Mouse (Mus musculus) CH12.LX (cell line): ENCODE data around the gene Evpl. TPM values are rescaled to one million over a fixed set of nuclear protein-coding genes. Genes with fewer than 3 reads are reported as not detected.

ENCODE experiments used
- DNase-seq: peaks from one replicate; pipeline ENCODE4 v3.0.0-alpha.2; 2013; ENCODE audit errors: extremely low read depth
- H3K27ac ChIP-seq: 2 replicates; pipeline ENCODE4 v1.5.1; 2012; ENCODE audit warnings: low read depth, mild to moderate bottlenecking, control low read depth, moderate library complexity; ENCODE audit not compliant: insufficient read depth
- H3K27me3 ChIP-seq: replicated peaks from 2 replicates; pipeline ENCODE3; 2012; ENCODE audit warnings: inconsistent platforms
- H3K36me3 ChIP-seq, 2 experiments: replicated peaks in 1 of 2; 2 replicates each; pipeline versions ENCODE3 to v1.6.1; 2012; ENCODE audit warnings: inconsistent platforms in 1 of 2, low read length in 1 of 2, mild to moderate bottlenecking in 1 of 2, mixed read lengths in 1 of 2, moderate library complexity in 1 of 2; ENCODE audit not compliant: control insufficient read depth in 1 of 2, insufficient read depth in 1 of 2
- H3K4me1 ChIP-seq, 2 experiments: 2 replicates each; pipeline ENCODE4 v1.6.1; 2012; ENCODE audit warnings: inconsistent platforms in 1 of 2, moderate library complexity in 1 of 2; ENCODE audit not compliant: insufficient read depth in 2 of 2, control insufficient read depth in 1 of 2
- H3K4me2 ChIP-seq: 2 replicates; pipeline ENCODE4 v1.6.1; 2012; ENCODE audit warnings: low read depth, mild to moderate bottlenecking, control low read depth; ENCODE audit not compliant: poor library complexity, insufficient read depth, severe bottlenecking
- H3K4me3 ChIP-seq, 3 experiments: fragments of 150-350 bp in 1 of 3; sonication (generic) in 1 of 3; replicated peaks in 1 of 3; 2 replicates each; pipeline versions ENCODE3 to v1.5.1; 2011 to 2012; ENCODE audit warnings: low read depth in 2 of 3, low read length in 2 of 3, mild to moderate bottlenecking in 2 of 3, moderate library complexity in 2 of 3, control low read depth in 1 of 3, improper control_type of control experiment in 1 of 3, inconsistent platforms in 1 of 3, mixed read lengths in 1 of 3; ENCODE audit not compliant: poor library complexity in 1 of 3
- H3K79me2 ChIP-seq: replicated peaks from 2 replicates; pipeline ENCODE4 v1.6.1; 2012; ENCODE audit warnings: mild to moderate bottlenecking, moderate library complexity; ENCODE audit not compliant: control insufficient read depth, poor library complexity, insufficient read depth, severe bottlenecking; ENCODE audit errors: extremely low read depth
- H3K9ac ChIP-seq: 2 replicates; pipeline ENCODE4 v1.6.1; 2012; ENCODE audit warnings: low read depth, mild to moderate bottlenecking, control low read depth, moderate library complexity; ENCODE audit not compliant: insufficient read depth
- H3K9me3 ChIP-seq: replicated peaks from 2 replicates; pipeline ENCODE3; 2012; ENCODE audit warnings: low read length, inconsistent platforms, mixed read lengths
- BHLHE40 ChIP-seq: IDR thresholded peaks from 2 replicates; pipeline ENCODE4 v1.6.1; 2011; ENCODE audit warnings: mild to moderate bottlenecking, low read depth, low read length, improper control_type of control experiment
- CTCF ChIP-seq, 2 experiments: IDR thresholded peaks in 1 of 2; conservative IDR thresholded peaks in 1 of 2; 2 replicates each; pipeline ENCODE4 v1.5.1; 2011 to 2012; ENCODE audit warnings: low read depth in 2 of 2, low read length in 2 of 2, improper control_type of control experiment in 1 of 2, inconsistent platforms in 1 of 2, mild to moderate bottlenecking in 1 of 2, moderate library complexity in 1 of 2
- ELF1 ChIP-seq: IDR thresholded peaks from 2 replicates; pipeline ENCODE4 v1.6.1; 2014; ENCODE audit warnings: low read depth, mild to moderate bottlenecking, inconsistent platforms, low read length, improper control_type of control experiment
- EP300 ChIP-seq: IDR thresholded peaks from 2 replicates; pipeline ENCODE4 v1.6.1; 2011; ENCODE audit warnings: low read length, improper control_type of control experiment
- ETS1 ChIP-seq: conservative IDR thresholded peaks from 2 replicates; pipeline ENCODE4 v1.6.1; 2012; ENCODE audit warnings: low read depth, mild to moderate bottlenecking, inconsistent platforms, low read length, improper control_type of control experiment, moderate library complexity
- GABPA ChIP-seq: IDR thresholded peaks from 2 replicates; pipeline ENCODE4 v1.6.1; 2012; ENCODE audit warnings: low read depth, low read length, improper control_type of control experiment, inconsistent platforms; ENCODE audit not compliant: insufficient replicate concordance
- JUN ChIP-seq: IDR thresholded peaks from 2 replicates; pipeline ENCODE4 v1.6.1; 2011; ENCODE audit warnings: low read depth, mild to moderate bottlenecking, low read length, improper control_type of control experiment, moderate library complexity; ENCODE audit not compliant: insufficient read depth
- KAT2A ChIP-seq: IDR thresholded peaks from 2 replicates; pipeline ENCODE4 v1.6.1; 2012; ENCODE audit warnings: low read length, improper control_type of control experiment, inconsistent platforms; ENCODE audit not compliant: insufficient replicate concordance
- MAFK ChIP-seq: IDR thresholded peaks from 2 replicates; pipeline ENCODE4 v1.6.1; 2011; ENCODE audit warnings: low read length, improper control_type of control experiment; ENCODE audit not compliant: insufficient replicate concordance
- MAX ChIP-seq: IDR thresholded peaks from 2 replicates; pipeline ENCODE4 v1.6.1; 2011; ENCODE audit warnings: low read length, improper control_type of control experiment
- MYC ChIP-seq: IDR thresholded peaks from 2 replicates; pipeline ENCODE4 v1.6.1; 2011; ENCODE audit warnings: low read depth, mild to moderate bottlenecking, improper control_type of control experiment, low read length
- NRF1 ChIP-seq: IDR thresholded peaks from 2 replicates; pipeline ENCODE4 v1.6.1; 2014; ENCODE audit warnings: low read depth, mild to moderate bottlenecking, inconsistent platforms, low read length, improper control_type of control experiment, moderate library complexity
- POLR2AphosphoS2 ChIP-seq: IDR thresholded peaks from 2 replicates; pipeline ENCODE4 v1.6.1; 2011; ENCODE audit warnings: low read depth, low read length, improper control_type of control experiment
- RAD21 ChIP-seq: IDR thresholded peaks from 2 replicates; pipeline ENCODE4 v1.6.1; 2011; ENCODE audit warnings: low read depth, mild to moderate bottlenecking, low read length, improper control_type of control experiment, moderate library complexity
- RCOR1 ChIP-seq: conservative IDR thresholded peaks from 2 replicates; pipeline ENCODE4 v1.6.1; 2012; ENCODE audit warnings: low read depth, mild to moderate bottlenecking, inconsistent platforms, low read length, improper control_type of control experiment
- TBP ChIP-seq: conservative IDR thresholded peaks from 2 replicates; pipeline ENCODE4 v1.6.1; 2011; ENCODE audit warnings: low read depth, low read length, improper control_type of control experiment
- TCF12 ChIP-seq: IDR thresholded peaks from 2 replicates; pipeline ENCODE4 v1.6.1; 2014; ENCODE audit warnings: low read depth, mild to moderate bottlenecking, inconsistent platforms, low read length, improper control_type of control experiment
- ZC3H11A ChIP-seq: IDR thresholded peaks from 2 replicates; pipeline ENCODE4 v1.6.1; 2012; ENCODE audit warnings: low read depth, mild to moderate bottlenecking, inconsistent platforms, low read length, improper control_type of control experiment
- ZMIZ1 ChIP-seq: IDR thresholded peaks from 2 replicates; pipeline ENCODE4 v1.6.1; 2012; ENCODE audit warnings: low read depth, mild to moderate bottlenecking, inconsistent platforms, low read length, improper control_type of control experiment
- ZNF384 ChIP-seq: IDR thresholded peaks from 2 replicates; pipeline ENCODE4 v1.6.1; 2012; ENCODE audit warnings: low read depth, low read length, improper control_type of control experiment, inconsistent platforms
- dilution Hi-C: fragments of 300-500 bp; cut with MboI; formaldehyde crosslinking; loops from 2 replicates; pipeline ENCODE4 v1.14.3; 2020; ENCODE audit warnings: low sequenced_read_pairs; ENCODE audit not compliant: extremely low pct_unique_long_range_greater_than_20kb, extremely low pct_ligation_motif_present
- in situ Hi-C: fragments of 300-500 bp; cut with MboI; formaldehyde crosslinking; loops from 3 replicates; pipeline ENCODE4 v1.14.3; 2019; ENCODE audit warnings: low sequenced_read_pairs, low pct_ligation_motif_present, low pct_unique_long_range_greater_than_20kb, mixed read lengths
- polyA plus RNA-seq: library from polyadenylated mRNA; unstranded; fragments of >175 nt; gene quantifications from 2 replicates; pipeline ENCODE4 v1.2.1, GENCODE M21; 2012; ENCODE audit warnings: low read depth; ENCODE audit not compliant: insufficient read length
- total RNA-seq, 2 experiments: library from RNA; depleted of rRNA; stranded (reverse); fragments of 300-350 nt in 1 of 2; fragments of >200 nt in 1 of 2; gene quantifications; 2 replicates each; pipeline ENCODE4 v1.2.3; 2012 to 2014

Evpl gene
- total and polyA plus RNA-seq, 3 experiments = 0.21 to 0.23 TPM; not detected in 1

- no peak overlapping the region for H3K4me2 ChIP-seq
- DNase-seq = peak; percentile 79
- dilution Hi-C loops (no loop called here), in situ Hi-C loops (no loop called here)
- H3K4me3 ChIP-seq = no peak overlapping the region
- H3K79me2 ChIP-seq = no peaks in the 10 kb centered on the region
- H3K9ac ChIP-seq = no peak overlapping the region
- TF ChIP-seq MYC = peak; percentile 54; the same call in 1 of the 2 replicates
- TF ChIP-seq GABPA = no peak
- no peak for TF ChIP-seq MAFK
- peak; percentile 83 for TF ChIP-seq BHLHE40
- no peak for TF ChIP-seq NRF1
- TF ChIP-seq TCF12 = peak; percentile 44; the same call in 1 of the 2 replicates
- TF ChIP-seq ZC3H11A = no peak
- TF ChIP-seq EP300 = peak; percentile 58
- TF ChIP-seq ELF1 = 0 out of 2 replicates have a peak, but pooled peaks have one; percentile 29
- TF ChIP-seq CTCF (conservative IDR thresholded peaks at IDR 0.05 in 1 of 2, IDR thresholded peaks at IDR 0.05 in 1 of 2; ENCODE audit: low read depth in 2 of 2, low read length in 2 of 2) = no peak
- peak; percentile 69 for TF ChIP-seq ETS1
- peak; percentile 76 for TF ChIP-seq MAX
- H3K4me1 ChIP-seq = peaks cover 15 to 60% of the 10 kb centered on the region in 2 experiments
- H3K9me3 ChIP-seq = peaks cover 16% of the 10 kb centered on the region
- no peak overlapping the region for H3K27ac ChIP-seq
- H3K36me3 ChIP-seq = peaks cover 17 to 41% of the 10 kb centered on the region in 2 experiments
- H3K27me3 ChIP-seq = no peaks in the 10 kb centered on the region
These were observed 46.1 kb upstream of the Evpl start for GRCm38 (mm10) chr11:116283982-116284381.

- Histone ChIP-seq H3K27ac (no peak overlapping the region), H3K79me2 (no peaks in the 10 kb centered on the region), H3K4me3 (no peak overlapping the region), H3K4me2 (no peak overlapping the region)
- DNase-seq = no peak
- TF ChIP-seq KAT2A (no peak), ZMIZ1 (no peak), ZNF384 (no peak), EP300 (no peak), RAD21 (no peak), TCF12 (no peak), RCOR1 (no peak), POLR2AphosphoS2 (no peak), JUN (no peak), TBP (no peak)
- TF ChIP-seq, all 38 proteins: peak for 0
- peaks cover 8 to 31% of the 10 kb centered on the region in 2 experiments for H3K36me3 ChIP-seq
- H3K9me3 ChIP-seq = peaks cover 16% of the 10 kb centered on the region
- dilution Hi-C loops = no loop called here
- no peak overlapping the region for H3K9ac ChIP-seq
- H3K4me1 ChIP-seq = peaks cover 14 to 50% of the 10 kb centered on the region in 2 experiments
- in situ Hi-C loops = no loop called here
- H3K27me3 ChIP-seq = no peaks in the 10 kb centered on the region
These were observed 45.1 kb upstream of the Evpl start for GRCm38 (mm10) chr11:116282912-116283521.
